Mouse (Mus musculus) small intestine, adult 2 months (tissue): ENCODE results near the gene Gm12185.
"Not testable (repeated sequence)": the region's sequence is repeated elsewhere in the genome, so short reads cannot be mapped to it uniquely, and the experiment has no call there.

Experiments used
- CTCF ChIP-seq: fragments of 200-500 bp; IDR thresholded peaks from 2 replicates; pipeline ENCODE4 v1.5.1; 2012; ENCODE audit warnings: low read depth, mild to moderate bottlenecking, control low read depth, inconsistent platforms, low read length, moderate library complexity, mixed read lengths; ENCODE audit not compliant: insufficient replicate concordance, insufficient read length; ENCODE audit errors: extremely low read depth
- POLR2A ChIP-seq: fragments of 200-500 bp; IDR thresholded peaks from 2 replicates; pipeline ENCODE4 v1.6.1; 2012; ENCODE audit warnings: low read depth, mild to moderate bottlenecking, control low read depth, inconsistent platforms, low read length, moderate library complexity

DNA sequence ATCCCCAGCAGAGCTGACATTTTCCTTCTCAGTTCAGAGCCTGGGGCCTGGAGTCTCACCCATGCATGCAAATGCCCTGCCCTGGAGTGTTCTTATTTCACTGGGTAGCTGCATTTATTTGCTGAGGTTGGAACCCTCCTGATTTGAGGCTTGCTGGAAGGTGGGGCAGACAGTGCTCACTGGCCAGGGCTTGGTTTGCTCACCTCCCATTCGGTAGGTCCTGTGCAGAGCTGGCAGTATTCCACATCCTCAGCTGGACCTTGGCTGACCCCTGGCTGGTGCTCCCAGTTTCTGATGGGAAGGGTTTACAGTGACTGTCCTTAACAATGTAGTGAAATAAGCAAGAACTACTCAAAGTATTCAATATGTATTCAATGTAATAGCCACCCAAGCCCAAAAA, 58.1 kb downstream of the Gm12185 start:
- not testable (repeated sequence) for TF ChIP-seq POLR2A, CTCF
